Mouse (Mus musculus): ENCODE measurements around the gene L3mbtl3.
A peak's percentile ranks its signal among the peaks of the same experiment; 100 is the strongest.

The L3mbtl3 gene

GRCm38 (mm10) chr10:26333966-26334365 is 41.8 kb downstream of the L3mbtl3 start:
- no peak for DNase-seq

GRCm38 (mm10) chr10:26332781-26333180 is 43.0 kb downstream of the L3mbtl3 start:
- DNase-seq = no peak

GRCm38 (mm10) chr10:26328843-26329242 is 46.9 kb downstream of the L3mbtl3 start:
- no peak for DNase-seq

DNA sequence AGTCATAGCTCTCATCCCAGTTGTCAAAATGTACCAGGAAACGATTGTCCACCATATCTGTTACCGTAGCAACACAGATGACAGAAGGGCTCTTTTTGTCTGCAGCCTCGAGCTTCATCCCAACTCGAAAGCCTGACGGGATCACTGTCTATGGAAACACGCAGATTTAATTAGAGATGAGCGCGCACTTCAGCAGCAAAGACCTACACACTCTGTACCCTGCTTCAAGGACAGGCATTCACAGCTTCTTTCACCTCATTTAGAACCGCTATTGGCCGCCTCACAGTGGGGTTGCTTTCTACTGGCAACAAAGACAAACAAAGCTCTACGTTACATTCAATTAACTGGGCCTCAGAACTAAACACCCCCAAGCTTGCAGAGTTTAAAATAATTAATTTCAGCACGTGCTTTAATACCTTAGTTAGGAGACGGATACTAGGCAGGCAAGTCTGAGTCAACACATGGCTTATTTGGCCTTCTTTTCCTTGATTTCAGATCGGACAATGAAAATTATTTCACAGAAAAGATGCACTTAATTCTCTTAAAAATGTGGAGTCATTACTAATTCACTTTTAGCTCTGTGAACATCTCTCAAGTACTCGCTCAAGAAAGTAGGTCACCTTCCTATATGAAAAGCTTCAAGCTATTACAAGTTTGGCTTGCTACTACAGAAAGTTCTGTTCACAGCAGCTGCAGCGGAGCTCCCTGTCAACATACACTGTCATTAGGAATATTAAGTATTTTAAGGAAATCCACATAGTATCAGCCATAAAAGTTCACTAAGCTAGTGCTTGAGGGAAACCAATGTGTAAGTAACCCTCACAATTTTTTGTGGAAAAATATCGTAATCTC is 47.9 kb downstream of the L3mbtl3 start:
- DNase-seq = no peak

DNA sequence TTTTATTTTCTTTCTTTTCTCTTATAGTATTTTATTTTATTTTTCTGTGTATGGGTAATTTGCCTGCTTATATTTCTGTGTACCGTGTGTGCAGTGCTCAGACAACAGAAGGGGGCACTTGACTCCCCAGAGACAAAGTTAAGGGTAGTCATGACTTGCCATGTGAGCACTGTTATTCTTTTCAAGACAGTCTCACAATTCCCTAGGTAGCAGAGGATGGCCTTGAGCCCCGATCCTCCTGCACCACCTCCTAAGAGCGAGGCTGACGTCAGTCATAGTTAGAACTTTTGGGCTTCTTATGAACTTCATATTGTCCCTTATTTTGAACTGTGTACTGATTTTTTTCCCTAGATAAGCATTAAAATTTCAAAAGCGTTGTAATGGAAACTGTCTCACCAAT is 48.5 kb downstream of the L3mbtl3 start:
- no peak for DNase-seq

GRCm38 (mm10) chr10:26325320-26325719 is 50.5 kb downstream of the L3mbtl3 start:
- peak; percentile 52 for DNase-seq

DNA sequence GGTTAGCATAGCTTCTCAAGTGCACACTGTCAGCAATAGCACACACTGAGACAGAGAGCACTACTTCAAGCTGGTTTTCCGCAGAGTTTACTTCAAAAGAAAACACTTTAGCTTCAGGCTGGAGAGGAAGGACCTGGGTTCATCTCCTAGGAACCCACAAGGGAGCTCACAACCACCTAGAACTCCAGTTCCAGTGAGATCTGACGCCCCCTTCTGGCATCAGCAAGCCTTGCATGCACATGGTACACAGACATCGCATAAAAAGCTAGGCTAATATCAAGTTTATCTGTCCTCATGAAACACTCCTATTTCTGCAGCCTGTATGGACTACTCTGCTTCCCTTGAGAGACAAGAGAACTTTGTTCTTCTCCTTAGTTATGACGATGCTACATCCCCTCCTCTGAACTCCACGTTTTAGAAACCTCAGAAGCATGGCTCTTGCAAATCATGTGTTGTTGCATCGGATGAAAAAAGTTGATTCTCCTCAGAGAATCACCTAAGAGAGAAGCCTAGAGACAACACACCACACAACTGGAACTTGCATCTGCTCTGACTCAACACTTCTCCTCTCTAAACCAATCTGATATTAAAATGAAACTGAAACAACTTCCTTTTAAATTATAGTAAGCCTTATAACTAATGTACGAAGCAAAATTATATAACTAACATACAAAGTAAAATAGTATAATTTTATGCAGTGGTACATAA is 53.3 kb downstream of the L3mbtl3 start:
- DNase-seq = peak; percentile 59

DNA sequence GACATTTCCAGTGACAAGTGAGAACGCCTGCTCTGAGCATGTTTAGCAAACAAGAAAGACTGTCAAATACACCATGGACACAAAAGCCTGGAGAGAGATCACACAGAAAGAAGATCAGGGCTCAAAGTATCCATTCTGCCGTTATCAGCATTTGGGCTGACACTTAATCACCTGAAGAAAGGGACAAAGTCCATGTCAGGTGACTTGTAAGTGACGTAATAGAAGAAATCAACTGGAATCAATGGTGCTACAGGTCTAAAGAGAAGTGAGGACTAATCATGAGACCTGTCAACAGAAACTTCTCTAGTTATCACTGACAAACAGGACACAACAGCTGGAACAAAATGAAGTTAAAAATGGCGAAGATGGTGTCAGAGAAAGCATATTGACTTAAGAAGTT is 55.1 kb downstream of the L3mbtl3 start:
- no peak for DNase-seq

DNA sequence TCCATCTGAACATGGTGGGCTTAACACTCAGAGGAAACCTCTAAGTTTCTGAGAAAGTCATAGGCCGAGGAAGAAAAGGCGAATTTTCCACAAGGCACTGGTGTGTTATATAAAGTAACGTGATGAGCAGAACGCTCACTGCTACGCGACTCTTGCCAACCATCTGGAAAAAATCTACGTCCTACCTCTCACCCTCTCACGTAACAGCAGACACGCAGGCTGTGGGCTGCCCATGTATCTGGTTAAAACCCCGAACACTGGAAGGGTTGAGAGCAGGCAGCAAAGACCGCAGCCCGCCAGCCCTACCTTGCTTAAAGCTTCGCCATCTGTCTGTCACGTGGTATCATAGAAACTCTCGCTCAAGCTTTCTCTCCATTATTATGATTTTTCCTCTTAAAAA is 61.4 kb downstream of the L3mbtl3 start:
- DNase-seq = no peak

GRCm38 (mm10) chr10:26303485-26303884 is 72.3 kb downstream of the L3mbtl3 start:
- DNase-seq = no peak

GRCm38 (mm10) chr10:26302336-26302735 is 73.4 kb downstream of the L3mbtl3 start:
- no peak for DNase-seq

DNA sequence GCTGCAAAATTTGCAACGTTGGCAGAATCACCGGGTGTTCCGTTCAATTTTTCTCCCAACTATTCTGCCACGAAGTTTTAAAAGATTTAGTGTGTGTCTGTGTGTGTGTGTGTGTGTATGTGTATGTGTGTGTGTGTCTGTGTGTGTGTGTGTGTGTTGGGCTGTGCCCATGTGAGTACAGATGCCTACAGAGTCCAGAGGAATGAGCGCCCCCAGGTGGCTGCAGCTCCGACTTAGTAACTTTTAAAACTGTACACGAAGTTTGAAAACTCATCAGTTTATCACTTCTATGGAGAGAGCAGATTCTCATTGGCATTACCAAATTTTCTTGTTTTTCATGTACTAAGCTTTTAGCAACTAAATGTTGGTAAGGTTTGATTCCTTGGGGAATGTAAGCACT is 78.1 kb downstream of the L3mbtl3 start:
- DNase-seq = no peak

DNA sequence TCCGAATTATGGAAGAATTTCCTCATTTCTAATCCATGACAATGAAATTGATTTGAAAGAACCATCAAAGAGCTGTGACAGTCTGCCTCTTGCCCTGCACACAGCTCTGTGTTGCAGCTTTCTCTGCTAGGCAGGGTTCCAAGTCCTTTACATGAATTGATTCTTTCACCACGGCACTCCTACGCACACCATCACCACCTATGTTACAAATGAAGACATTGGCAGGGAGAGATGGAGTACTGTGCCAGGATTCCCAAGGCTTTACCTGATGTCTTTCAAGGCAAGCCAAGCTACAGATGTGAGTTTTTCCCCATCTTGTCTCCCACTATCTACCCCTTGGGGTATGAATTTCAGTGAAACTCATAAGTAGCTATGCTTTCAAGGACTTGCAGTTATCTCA is 78.6 kb downstream of the L3mbtl3 start:
- no peak for DNase-seq

DNA sequence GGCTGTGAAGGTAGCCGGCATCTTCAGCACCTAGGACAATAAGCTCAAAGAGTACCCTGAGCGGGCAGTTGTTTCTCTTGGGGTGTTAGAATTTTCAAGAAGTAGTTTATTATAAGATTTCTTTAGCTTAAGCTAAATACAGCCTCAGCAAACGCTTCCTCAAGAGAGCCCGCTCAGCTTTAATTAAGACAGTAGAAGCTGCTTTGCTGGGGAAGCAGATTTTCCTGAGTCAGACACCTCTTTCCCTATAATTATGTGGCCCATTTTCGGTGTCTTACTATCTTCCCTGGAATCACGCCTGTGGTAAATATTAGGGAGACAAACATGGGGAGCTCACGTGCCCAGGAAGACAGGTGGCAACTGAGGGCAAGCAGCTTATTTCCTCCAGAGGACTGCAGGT is 88.6 kb downstream of the L3mbtl3 start:
- no peak for DNase-seq

GRCm38 (mm10) chr10:26280009-26280408 is 95.8 kb downstream of the L3mbtl3 start:
- no peak for DNase-seq

DNA sequence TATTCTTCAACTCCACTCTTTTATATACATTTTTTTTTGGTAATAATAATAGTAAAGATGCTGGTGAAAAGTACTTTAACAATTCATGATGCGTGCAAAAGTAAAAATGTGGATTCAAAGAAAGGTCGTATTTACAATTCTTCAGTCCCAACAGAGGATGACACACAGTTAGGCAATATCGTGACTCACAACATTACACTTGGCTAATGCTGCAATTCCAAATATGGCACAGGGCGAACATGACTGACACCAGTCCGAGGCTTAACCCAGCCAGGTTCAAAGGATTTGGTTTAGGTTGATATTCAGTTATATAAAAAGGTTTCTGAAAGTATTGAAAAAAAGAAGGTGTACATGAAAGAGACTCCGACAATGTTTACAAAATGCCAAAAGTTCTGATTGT is 100.4 kb downstream of the L3mbtl3 start:
- no peak for DNase-seq

- DNase-seq = no peak
These were observed 111.9 kb downstream of the L3mbtl3 start for GRCm38 (mm10) chr10:26263744-26264459.

GRCm38 (mm10) chr10:26259908-26260307 is 115.9 kb downstream of the L3mbtl3 start:
- DNase-seq = no peak

- no peak for DNase-seq
These were observed 126.2 kb downstream of the L3mbtl3 start for GRCm38 (mm10) chr10:26249426-26250165.

- DNase-seq = no peak
These were observed 131.3 kb downstream of the L3mbtl3 start for GRCm38 (mm10) chr10:26244466-26244865.

GRCm38 (mm10) chr10:26243203-26243602 is 132.6 kb downstream of the L3mbtl3 start:
- no peak for DNase-seq

- DNase-seq = no peak
These were observed 136.7 kb downstream of the L3mbtl3 start for GRCm38 (mm10) chr10:26239090-26239489.

DNA sequence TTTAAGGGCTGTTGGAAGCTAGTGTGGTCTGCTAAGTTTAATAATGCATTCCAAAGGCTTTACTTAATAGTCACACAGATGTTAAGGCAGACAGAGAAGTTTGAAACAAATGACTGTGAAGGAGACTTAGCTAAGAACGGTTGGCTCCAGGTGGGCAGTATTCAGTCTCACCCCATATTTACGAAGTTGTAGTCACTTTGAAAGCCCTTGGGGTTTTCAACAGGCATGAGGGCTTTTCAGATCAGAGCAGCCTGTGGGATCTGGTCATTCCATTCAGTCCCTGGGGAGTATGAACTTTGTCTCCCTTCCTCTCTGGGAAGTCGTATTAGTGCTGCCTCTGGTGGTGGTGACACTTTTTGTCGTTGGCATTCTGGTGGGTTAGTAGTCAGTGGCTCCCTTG is 137.2 kb downstream of the L3mbtl3 start:
- DNase-seq = no peak
